Mouse (Mus musculus): ENCODE data around the gene Cdk9. TPM values are rescaled to one million over a fixed set of nuclear protein-coding genes. Genes with fewer than 3 reads are reported as not detected.

Gene Cdk9
- total RNA-seq, 2 experiments from 2014 or later = 38.2 to 46.0 TPM

GRCm38 (mm10) chr2:32732695-32733094 is 19.8 kb upstream of the Cdk9 start:
- no peak for DNase-seq

- peak; percentile 53 for DNase-seq
These were observed 19.0 kb upstream of the Cdk9 start for GRCm38 (mm10) chr2:32731911-32732310.

- peak; percentile 73 for DNase-seq
These were observed 18.0 kb upstream of the Cdk9 start for GRCm38 (mm10) chr2:32730854-32731253.

GRCm38 (mm10) chr2:32729547-32729946 is 16.7 kb upstream of the Cdk9 start:
- no peak for DNase-seq

- DNase-seq = peak; percentile 68
These were observed 15.6 kb upstream of the Cdk9 start for GRCm38 (mm10) chr2:32728463-32728862.

GRCm38 (mm10) chr2:32727435-32727834 is 14.6 kb upstream of the Cdk9 start:
- peak; percentile 95 for DNase-seq

- DNase-seq = no peak
These were observed 12.2 kb upstream of the Cdk9 start for GRCm38 (mm10) chr2:32724832-32725790.

GRCm38 (mm10) chr2:32724149-32724548 is 11.3 kb upstream of the Cdk9 start:
- DNase-seq = no peak

GRCm38 (mm10) chr2:32722581-32722980 is 9.7 kb upstream of the Cdk9 start:
- DNase-seq = no peak

GRCm38 (mm10) chr2:32722046-32722445 is 9.2 kb upstream of the Cdk9 start:
- no peak for DNase-seq

- peak; percentile 54 for DNase-seq
These were observed 7.9 kb upstream of the Cdk9 start, which contains the start of gene Sh2d3c for GRCm38 (mm10) chr2:32720681-32721229. Gene Sh2d3c (plus strand): TSS chr2:32721055.

GRCm38 (mm10) chr2:32720053-32720452 is 7.2 kb upstream of the Cdk9 start:
- DNase-seq = no peak

GRCm38 (mm10) chr2:32718761-32719160 is 5.9 kb upstream of the Cdk9 start:
- no peak for DNase-seq

GRCm38 (mm10) chr2:32714987-32715425 is 2.1 kb upstream of the Cdk9 start:
- DNase-seq = peak; percentile 45

- DNase-seq = no peak
These were observed 1.5 kb upstream of the Cdk9 start for GRCm38 (mm10) chr2:32714117-32714986.

GRCm38 (mm10) chr2:32712586-32712933 is 316 bp downstream of the Cdk9 start:
- peak; percentile 97 for DNase-seq

GRCm38 (mm10) chr2:32712108-32712551 is 746 bp downstream of the Cdk9 start:
- peak; percentile 83 for DNase-seq

GRCm38 (mm10) chr2:32711301-32712056 is 1.4 kb downstream of the Cdk9 start:
- DNase-seq = no peak

- DNase-seq = no peak
These were observed 2.5 kb downstream of the Cdk9 start for GRCm38 (mm10) chr2:32710425-32710824.

- no peak for DNase-seq
These were observed 3.2 kb downstream of the Cdk9 start for GRCm38 (mm10) chr2:32709521-32710137.

- DNase-seq = peak; percentile 84
These were observed 4.2 kb downstream of the Cdk9 start for GRCm38 (mm10) chr2:32708643-32709042.

Data from heart, postnatal 4 days (tissue).